Mouse (Mus musculus): ENCODE measurements at regions not wholly inside any gene's neighbourhood (a gene's known extent, or its start where the extent isn't known, plus 50 kb on each side); places are given as distances from the start of the nearest gene placed in this dataset.

DNA sequence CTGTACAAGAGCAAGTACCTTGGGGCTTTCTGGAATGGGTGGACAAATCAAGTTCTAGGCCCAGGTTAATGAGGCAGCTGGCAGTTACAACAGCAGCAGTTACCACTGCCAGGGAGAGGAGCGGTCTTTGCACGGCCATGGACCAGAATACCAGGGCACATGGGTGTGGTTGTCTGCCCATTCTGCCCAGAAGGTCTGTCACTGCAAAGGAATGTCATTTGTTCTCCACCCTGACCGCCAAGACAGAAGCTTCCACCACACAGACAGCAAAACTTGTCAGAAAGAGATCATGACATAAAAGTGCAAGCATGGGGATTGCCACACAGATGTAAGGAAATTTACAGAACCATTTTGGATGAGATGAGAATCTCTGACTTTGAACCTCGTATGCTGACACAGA is 151.8 kb upstream of the Pabpc6 start:
- TF ChIP-seq CTCF (IDR thresholded peaks at IDR 0.05; ENCODE audit: borderline replicate concordance, extremely low read depth, insufficient read depth, insufficient read length) (no peak), POLR2A (IDR thresholded peaks at IDR 0.05; ENCODE audit: borderline replicate concordance, extremely low read depth, insufficient read depth, insufficient read length, poor library complexity, severe bottlenecking) (no peak)
